Mouse (Mus musculus): ENCODE measurements around the gene Slc24a1. TPM values are rescaled to one million over a fixed set of nuclear protein-coding genes. Genes with fewer than 3 reads are reported as not detected.

The Slc24a1 gene
- polyA plus RNA-seq, 1 experiment: 0.05 TPM

- Histone ChIP-seq H3K27me3 (ENCODE audit: control insufficient read depth, insufficient read depth, low read length) (no peaks in the 10 kb centered on the region), H3K4me1 (replicated peaks; ENCODE audit: control insufficient read depth, insufficient read depth, low read length) (no peaks in the 10 kb centered on the region), H3K4me3 (ENCODE audit: control insufficient read depth, insufficient read depth, low read length) (no peak overlapping the region), H3K36me3 (ENCODE audit: control insufficient read depth, insufficient read depth, low read length) (peaks cover 67% of the 10 kb centered on the region), H3K27ac (ENCODE audit: control insufficient read depth, insufficient read depth, low read length) (no peak overlapping the region)
- TF ChIP-seq CTCF (IDR thresholded peaks at IDR 0.05; ENCODE audit: borderline replicate concordance, control insufficient read depth, extremely low read depth, insufficient read depth, low read length, poor library complexity): no peak
- TF ChIP-seq POLR2A (IDR thresholded peaks at IDR 0.05; ENCODE audit: control insufficient read depth, extremely low read depth, insufficient read depth, low read length, poor library complexity): no peak
- WGBS: 95% methylated on average over 1 of the region's 1 CpGs
- DNase-seq: no peak
Measured at GRCm38 (mm10) chr9:64981904-64982303, 30.5 kb upstream of the Slc24a1 start.

DNA sequence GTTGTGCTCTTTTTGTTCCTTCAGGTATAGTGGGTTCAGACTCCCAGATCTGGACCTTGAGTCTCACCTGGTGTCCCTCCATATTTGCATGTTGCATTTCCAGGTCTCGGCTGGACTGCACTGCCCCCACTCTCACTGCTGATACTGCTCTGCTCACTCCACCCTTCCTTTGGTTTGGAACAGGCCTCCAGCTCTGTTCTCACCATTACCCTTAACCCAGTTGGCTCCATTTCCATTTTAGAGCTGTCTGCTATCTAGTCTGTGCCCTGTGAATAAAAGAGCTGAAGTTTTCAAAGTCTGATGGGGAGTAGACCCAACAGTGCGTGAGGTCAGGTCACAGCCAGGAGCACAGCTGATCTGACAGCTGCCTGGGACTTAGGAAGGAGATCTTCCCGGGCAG, 29.1 kb upstream of the Slc24a1 start:
- H3K36me3 ChIP-seq (ENCODE audit: control insufficient read depth, insufficient read depth, low read length): peaks cover 60% of the 10 kb centered on the region
- no peak for TF ChIP-seq CTCF (IDR thresholded peaks at IDR 0.05; ENCODE audit: borderline replicate concordance, control insufficient read depth, extremely low read depth, insufficient read depth, low read length, poor library complexity)
- no peak for TF ChIP-seq POLR2A (IDR thresholded peaks at IDR 0.05; ENCODE audit: control insufficient read depth, extremely low read depth, insufficient read depth, low read length, poor library complexity)
- DNase-seq: no peak
- no peak overlapping the region for H3K4me3 ChIP-seq (ENCODE audit: control insufficient read depth, insufficient read depth, low read length)
- H3K27ac ChIP-seq (ENCODE audit: control insufficient read depth, insufficient read depth, low read length): no peak overlapping the region
- H3K27me3 ChIP-seq (ENCODE audit: control insufficient read depth, insufficient read depth, low read length): no peaks in the 10 kb centered on the region
- no peaks in the 10 kb centered on the region for H3K4me1 ChIP-seq (replicated peaks; ENCODE audit: control insufficient read depth, insufficient read depth, low read length)
- 99% methylated on average over 3 of the region's 3 CpGs for WGBS

- WGBS: under 1% methylated on average over 17 of the region's 17 CpGs
- Histone ChIP-seq H3K4me1 (replicated peaks; ENCODE audit: control insufficient read depth, insufficient read depth, low read length) (peaks cover 6% of the 10 kb centered on the region), H3K36me3 (ENCODE audit: control insufficient read depth, insufficient read depth, low read length) (peaks cover 15% of the 10 kb centered on the region), H3K27me3 (ENCODE audit: control insufficient read depth, insufficient read depth, low read length) (no peaks in the 10 kb centered on the region), H3K4me3 (ENCODE audit: control insufficient read depth, insufficient read depth, low read length) (peak overlapping the region; percentile 79), H3K27ac (ENCODE audit: control insufficient read depth, insufficient read depth, low read length) (peak overlapping the region; percentile 19; the same call in 1 of the 2 replicates)
- DNase-seq: no peak
- no peak for TF ChIP-seq POLR2A (IDR thresholded peaks at IDR 0.05; ENCODE audit: control insufficient read depth, extremely low read depth, insufficient read depth, low read length, poor library complexity)
- no peak for TF ChIP-seq CTCF (IDR thresholded peaks at IDR 0.05; ENCODE audit: borderline replicate concordance, control insufficient read depth, extremely low read depth, insufficient read depth, low read length, poor library complexity)
Measured at GRCm38 (mm10) chr9:64960978-64961320, 9.5 kb upstream of the Slc24a1 start.

DNA sequence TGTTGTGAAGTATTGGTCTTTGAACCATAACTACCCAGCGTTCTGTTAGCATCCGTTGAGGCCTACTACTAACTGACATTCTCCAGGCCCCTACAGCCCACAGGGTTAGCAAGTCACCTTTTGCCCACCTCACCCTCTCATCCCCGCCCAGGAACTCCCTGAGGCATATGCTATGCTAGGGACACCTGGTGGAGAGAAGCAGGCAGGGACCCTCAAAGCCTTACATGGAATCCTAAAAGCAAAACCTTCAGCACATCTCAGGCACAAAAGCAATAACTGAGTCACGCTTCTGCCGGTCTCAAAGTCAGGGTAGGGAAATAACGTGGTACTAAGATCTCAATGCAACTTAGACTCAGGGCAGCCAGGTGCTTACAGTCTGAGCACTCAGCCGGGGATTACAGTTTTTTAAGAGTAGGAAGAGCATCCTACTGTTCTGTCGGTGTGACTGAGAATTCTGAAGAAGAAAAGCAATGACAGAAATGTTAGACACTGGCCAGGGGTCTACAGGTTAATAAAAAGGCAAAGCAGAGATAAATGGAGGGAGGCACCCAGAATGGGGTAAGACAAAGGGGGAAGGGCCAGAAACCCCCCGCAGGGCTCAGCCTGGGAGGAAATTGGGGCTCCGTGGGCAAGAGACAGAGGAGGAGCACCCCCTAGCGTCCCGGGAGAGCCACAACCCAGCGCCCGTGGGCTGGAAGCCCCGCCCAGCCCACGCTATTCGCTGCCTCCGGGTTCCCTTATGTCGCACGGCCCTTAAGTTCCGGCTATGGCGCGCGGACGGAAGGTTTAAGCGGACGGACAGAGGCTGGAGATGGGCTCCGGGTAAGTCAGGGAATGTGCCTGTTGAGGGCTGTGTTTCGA, 8.9 kb upstream of the Slc24a1 start, which contains the start of gene Ints14:
Gene Ints14 (plus strand): TSS at position 789 of the 861 bp plus-strand sequence.
- H3K4me3 ChIP-seq (ENCODE audit: control insufficient read depth, insufficient read depth, low read length): peak within 1 kb of the TSS; percentile 79
- WGBS: 13% methylated on average over 29 of the region's 29 CpGs
- DNase-seq: peak; percentile 97
- H3K36me3 ChIP-seq (ENCODE audit: control insufficient read depth, insufficient read depth, low read length): peaks cover 9% of the 10 kb centered on the region
- TF ChIP-seq POLR2A (IDR thresholded peaks at IDR 0.05; ENCODE audit: control insufficient read depth, extremely low read depth, insufficient read depth, low read length, poor library complexity) (peak; percentile 72; the same call in 1 of the 2 replicates), CTCF (IDR thresholded peaks at IDR 0.05; ENCODE audit: borderline replicate concordance, control insufficient read depth, extremely low read depth, insufficient read depth, low read length, poor library complexity) (peak; percentile 91)
- peaks cover 6% of the 10 kb centered on the region for H3K4me1 ChIP-seq (replicated peaks; ENCODE audit: control insufficient read depth, insufficient read depth, low read length)
- H3K27me3 ChIP-seq (ENCODE audit: control insufficient read depth, insufficient read depth, low read length): no peaks in the 10 kb centered on the region
- peak within 1 kb of the TSS; percentile 19; the same call in 1 of the 2 replicates for H3K27ac ChIP-seq (ENCODE audit: control insufficient read depth, insufficient read depth, low read length)

DNA sequence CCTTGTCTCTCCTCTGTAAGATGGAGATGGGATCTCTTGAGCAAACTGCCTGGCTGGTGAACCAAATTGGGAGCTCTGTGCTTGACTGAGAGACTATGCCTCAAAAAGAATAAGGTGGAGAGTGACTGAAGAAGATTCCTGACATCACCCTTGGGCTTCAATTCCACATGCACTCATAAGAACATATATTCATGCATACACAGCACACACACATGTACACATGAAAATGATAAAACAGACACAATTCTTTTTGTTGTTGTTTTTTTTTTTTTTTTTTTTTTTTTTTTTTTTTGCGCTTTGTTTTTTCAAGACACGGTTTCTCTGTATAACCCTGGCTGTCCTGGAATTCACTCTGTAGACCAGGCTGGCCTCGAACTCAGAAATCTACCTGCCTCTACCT, 5.9 kb upstream of the Slc24a1 start:
- no peak for TF ChIP-seq POLR2A (IDR thresholded peaks at IDR 0.05; ENCODE audit: control insufficient read depth, extremely low read depth, insufficient read depth, low read length, poor library complexity)
- TF ChIP-seq CTCF (IDR thresholded peaks at IDR 0.05; ENCODE audit: borderline replicate concordance, control insufficient read depth, extremely low read depth, insufficient read depth, low read length, poor library complexity): no peak
- H3K4me1 ChIP-seq (replicated peaks; ENCODE audit: control insufficient read depth, insufficient read depth, low read length): peaks cover 6% of the 10 kb centered on the region
- H3K36me3 ChIP-seq (ENCODE audit: control insufficient read depth, insufficient read depth, low read length): no peaks in the 10 kb centered on the region
- no peak overlapping the region for H3K27ac ChIP-seq (ENCODE audit: control insufficient read depth, insufficient read depth, low read length)
- no peak overlapping the region for H3K4me3 ChIP-seq (ENCODE audit: control insufficient read depth, insufficient read depth, low read length)
- WGBS: 89% methylated on average over 3 of the region's 3 CpGs
- no peaks in the 10 kb centered on the region for H3K27me3 ChIP-seq (ENCODE audit: control insufficient read depth, insufficient read depth, low read length)
- no peak for DNase-seq

- no peak overlapping the region for H3K27ac ChIP-seq (ENCODE audit: control insufficient read depth, insufficient read depth, low read length)
Measured at GRCm38 (mm10) chr9:64956337-64956736, 4.9 kb upstream of the Slc24a1 start.

More at GRCm38 (mm10) chr9:64956337-64956736, 4.9 kb upstream of the Slc24a1 start:
- no peak overlapping the region for H3K4me3 ChIP-seq (ENCODE audit: control insufficient read depth, insufficient read depth, low read length)
- no peak for TF ChIP-seq POLR2A (IDR thresholded peaks at IDR 0.05; ENCODE audit: control insufficient read depth, extremely low read depth, insufficient read depth, low read length, poor library complexity)
- TF ChIP-seq CTCF (IDR thresholded peaks at IDR 0.05; ENCODE audit: borderline replicate concordance, control insufficient read depth, extremely low read depth, insufficient read depth, low read length, poor library complexity): no peak
- peaks cover 3% of the 10 kb centered on the region; the same call in 1 of the 2 replicates for H3K4me1 ChIP-seq (replicated peaks; ENCODE audit: control insufficient read depth, insufficient read depth, low read length)
- 16% methylated on average over 12 of the region's 12 CpGs for WGBS
- DNase-seq: peak; percentile 35
- no peaks in the 10 kb centered on the region for H3K36me3 ChIP-seq (ENCODE audit: control insufficient read depth, insufficient read depth, low read length)
- H3K27me3 ChIP-seq (ENCODE audit: control insufficient read depth, insufficient read depth, low read length): no peaks in the 10 kb centered on the region
